Mouse (Mus musculus): ENCODE measurements around the gene Selplg.

GRCm38 (mm10) chr5:113864992-113865391 lies 32.5 kb upstream of the Selplg start:
- TF ChIP-seq CTCF (IDR thresholded peaks at IDR 0.05; ENCODE audit: low read depth) (no peak), EP300 (IDR thresholded peaks at IDR 0.05; ENCODE audit: low read depth) (no peak)

Data from liver, postnatal 0 days (tissue).